9 mouse cellular contexts compared by ENCODE assay signal in genomic region chr15:36979488-36980201, GRCm38 (mm10). TPM values are rescaled to one million over a fixed set of nuclear protein-coding genes. Genes with fewer than 3 reads are reported as not detected.
DNase-seq lines count a peak whose midpoint lies in the region; ATAC-seq and TF ChIP-seq lines count a peak whose summit lies in the region.
"Had no signal": no experiment of that assay in that cellular context is flagged by ENCODE, and none has a peak within 500 bp of the region (broad histone marks: within the 10 kb centered on the region; RNA-seq: fewer than 3 reads in every experiment).

No protein-coding gene starts in this region.

- peak; percentile 36 for TF ChIP-seq CTCF in gastrocnemius, adult 2 months (IDR thresholded peaks at IDR 0.05)

- H3K4me2 ChIP-seq in liver, embryonic 15.5 days: peak overlapping the region; percentile 56
- peak overlapping the region; percentile 44 for H3K4me2 ChIP-seq in neural tube, embryonic 11.5 days (ENCODE audit: low read depth)

- no peaks in the 10 kb centered on the region for H3K9me3 ChIP-seq in liver, embryonic 15.5 days (replicated peaks)
- no peaks in the 10 kb centered on the region for H3K9me3 ChIP-seq in neural tube, embryonic 11.5 days (ENCODE audit: control insufficient read depth, low read length)

- intact Hi-C loops in gastrocnemius, adult 2 months (cut with DNase I): no loop called here

- peaks cover 21% of the 10 kb centered on the region for H3K4me1 ChIP-seq in liver, embryonic 15.5 days (replicated peaks)
- peaks cover 6% of the 10 kb centered on the region; the same call in 1 of the 2 replicates for H3K4me1 ChIP-seq in neural tube, embryonic 11.5 days (ENCODE audit: control insufficient read depth, insufficient read depth, low read length)

- H3K27me3 ChIP-seq in liver, embryonic 15.5 days: no peaks in the 10 kb centered on the region
- no peaks in the 10 kb centered on the region for H3K27me3 ChIP-seq in neural tube, embryonic 11.5 days (ENCODE audit: control insufficient read depth, insufficient read depth, low read length)
- H3K27me3 ChIP-seq: CH12.LX had no signal

- H3K27ac ChIP-seq in gastrocnemius, adult 2 months: no peak overlapping the region; the same call in 1 of the 2 replicates
- H3K27ac ChIP-seq in liver, embryonic 15.5 days (replicated peaks): no peak overlapping the region
- no peak overlapping the region for H3K27ac ChIP-seq in neural tube, embryonic 11.5 days (ENCODE audit: low read depth, low read length)

- ATAC-seq in liver, embryonic 15.5 days (ENCODE audit: insufficient read depth): 0 out of 2 replicates have a peak, but pooled peaks have one; percentile 40
- ATAC-seq in neural tube, embryonic 11.5 days (ENCODE audit: insufficient read depth, low FRiP score, low TSS enrichment): peak; percentile 81

- DNase-seq in gastrocnemius, adult 2 months: peak; percentile 43
- DNase-seq in gastrocnemius, adult 8-10 months (ENCODE audit: low spot score in 2 of 2): no peak
- DNase-seq in cerebellum, adult 9-10 months: peak; percentile 74
- DNase-seq in frontal cortex, postnatal 14 days (ENCODE audit: low spot score in 2 of 2): peak; percentile 48 to 59
- DNase-seq in kidney, postnatal 25 days: peak; percentile 26 to 60
- DNase-seq in neural tube, embryonic 11.5 days (ENCODE audit: low spot score): peak; percentile 71
- DNase-seq in testis, postnatal 14 days (ENCODE audit: low spot score): peak; percentile 36

- peak overlapping the region; percentile 50 for H3K4me3 ChIP-seq in gastrocnemius, adult 2 months
- H3K4me3 ChIP-seq in liver, embryonic 15.5 days (replicated peaks): peak overlapping the region; percentile 36
- peak overlapping the region; percentile 24; the same call in 1 of the 2 replicates for H3K4me3 ChIP-seq in neural tube, embryonic 11.5 days (ENCODE audit: low read depth, low read length)

- H3K36me3 ChIP-seq in liver, embryonic 15.5 days (replicated peaks): no peaks in the 10 kb centered on the region
- H3K36me3 ChIP-seq in neural tube, embryonic 11.5 days (ENCODE audit: control insufficient read depth, insufficient read depth, low read length): no peaks in the 10 kb centered on the region

- 7% methylated on average over 20 of the region's 20 CpGs for WGBS in liver, embryonic 15.5 days (ENCODE audit: insufficient replicate concordance)
- WGBS in neural tube, embryonic 11.5 days: 7% methylated on average over 20 of the region's 20 CpGs

- peak overlapping the region; percentile 7; the same call in 1 of the 2 replicates for H3K9ac ChIP-seq in liver, embryonic 15.5 days
- H3K9ac ChIP-seq in neural tube, embryonic 11.5 days (ENCODE audit: low read length): peak overlapping the region; percentile 19; the same call in 1 of the 2 replicates

RNA-seq across cellular contexts. Expression of gene Zfp706, which starts 27.9 kb away (rescaled TPM):
- 100 to 1,000 TPM; 109 to 129 TPM for total RNA-seq in gastrocnemius, adult 2 months (2021)
- total RNA-seq in gastrocnemius, adult 8-10 months (2022): 100 to 1,000 TPM; 111 to 117 (median 113) TPM
- 157 and 182 TPM in 2 replicates for polyA plus RNA-seq in liver, embryonic 15.5 days (2015; fragmentation: Nextera tagmentation; extraction: Ambion mirVana)
- 389 and 398 TPM in 2 replicates for polyA plus RNA-seq in neural tube, embryonic 11.5 days (2014; fragmentation: Nextera tagmentation; extraction: Ambion mirVana)

Comparison
In these comparisons a context has a peak if more than half of its experiments do, and no peak if none do; other contexts are left out.
1. DNase-seq: peak in gastrocnemius, adult 2 months (single experiment), cerebellum, adult 9-10 months (single experiment), frontal cortex, postnatal 14 days (2 of 2), kidney, postnatal 25 days (2 of 2), neural tube, embryonic 11.5 days (single experiment) and testis, postnatal 14 days (single experiment); none in gastrocnemius, adult 8-10 months (0 of 2).
2. Peak in every context shown above with its lines, with median percentiles within 50 percentile points of each other: H3K4me3 ChIP-seq.